Comparison of ENCODE assay signal across 23 mouse cellular contexts in genomic region chr9:63049290-63049689, GRCm38 (mm10).
DNase-seq lines count a peak whose midpoint lies in the region; TF ChIP-seq lines count a peak whose summit lies in the region.
"Had no signal": no experiment of that assay in that cellular context is flagged by ENCODE, and none has a peak within 500 bp of the region (broad histone marks: within the 10 kb centered on the region; RNA-seq: fewer than 3 reads in every experiment).

No protein-coding gene starts in this region.

- 85% methylated on average over 5 of the region's 5 CpGs for WGBS in liver, adult 2 months

- no peak for TF ChIP-seq CTCF in liver, adult 2 months (IDR thresholded peaks at IDR 0.05; ENCODE audit: low read depth, low read length)

- no peaks in the 10 kb centered on the region for H3K36me3 ChIP-seq in liver, adult 2 months (ENCODE audit: control insufficient read depth, insufficient read depth, low read length)
- no peaks in the 10 kb centered on the region for H3K36me3 ChIP-seq in myocyte (ENCODE audit: control insufficient read depth, insufficient read depth)
- H3K36me3 ChIP-seq: embryonic facial prominence, embryonic 13.5 days; embryonic facial prominence, embryonic 15.5 days; forebrain, embryonic 10.5 days; forebrain, embryonic 12.5 days; G1E had no signal

- H3K4me2 ChIP-seq in myocyte (ENCODE audit: low read depth), result no peak overlapping the region
- H3K4me2 ChIP-seq: embryonic facial prominence, embryonic 13.5 days; embryonic facial prominence, embryonic 15.5 days; forebrain, embryonic 12.5 days had no signal

- no peak overlapping the region for H3K27ac ChIP-seq in liver, adult 2 months (replicated peaks; ENCODE audit: insufficient read depth, low read depth, low read length)
- H3K27ac ChIP-seq: embryonic facial prominence, embryonic 13.5 days; embryonic facial prominence, embryonic 15.5 days; forebrain, embryonic 10.5 days; forebrain, embryonic 12.5 days had no signal

- H3ac ChIP-seq in myocyte (ENCODE audit: control insufficient read depth, insufficient read length), result no peak overlapping the region

- no peak overlapping the region for H3K4me3 ChIP-seq in liver, adult 2 months (ENCODE audit: insufficient read depth, low read depth, low read length)
- H3K4me3 ChIP-seq in myocyte, result no peak overlapping the region
- H3K4me3 ChIP-seq: embryonic facial prominence, embryonic 13.5 days; embryonic facial prominence, embryonic 15.5 days; erythroblast, embryonic 14.5 days; forebrain, embryonic 10.5 days; forebrain, embryonic 12.5 days had no signal

- peak; percentile 40 for DNase-seq in liver, adult 2 months (ENCODE audit: extremely low read depth, low read depth, low spot score)
- no peak for DNase-seq in liver
- peak; percentile 64 for DNase-seq in retina, adult 2 months (ENCODE audit: low read depth, low spot score)
- DNase-seq in retina, postnatal 1 day, result no peak
- DNase-seq in cerebellum, postnatal 4 days (ENCODE audit: low spot score in 2 of 2), result no peak
- DNase-seq: adrenal gland, adult 8-10 months; adrenal gland, postnatal 14 days; adrenal gland, postnatal 36 days; B cell, adult 2 months; cerebellum, adult 11-12 months; cerebellum, adult 8-10 months; cerebellum, adult 9-11 months; cerebellum, postnatal 14 days; cerebellum, postnatal 36 days had no signal

- no peak for TF ChIP-seq POLR2A in liver, adult 2 months (IDR thresholded peaks at IDR 0.05; ENCODE audit: extremely low read depth, insufficient read depth, low read length)
- no peak for TF ChIP-seq POLR2A in myocyte (IDR thresholded peaks at IDR 0.05; ENCODE audit: insufficient read length, low read depth)

- peaks cover 7% of the 10 kb centered on the region for H3K4me1 ChIP-seq in liver, adult 2 months (ENCODE audit: control insufficient read depth, insufficient read depth, low read length)
- H3K4me1 ChIP-seq: forebrain, embryonic 10.5 days; forebrain, embryonic 12.5 days had no signal

- no peaks in the 10 kb centered on the region for H3K79me2 ChIP-seq in liver, adult 2 months (ENCODE audit: control insufficient read depth, insufficient read depth, low read length)
- no peaks in the 10 kb centered on the region for H3K79me2 ChIP-seq in myocyte (ENCODE audit: control insufficient read depth, insufficient read depth)

- no peak overlapping the region for H3K9ac ChIP-seq in liver, adult 2 months (ENCODE audit: low read depth, low read length)
- H3K9ac ChIP-seq: embryonic facial prominence, embryonic 13.5 days; embryonic facial prominence, embryonic 15.5 days; forebrain, embryonic 12.5 days had no signal

- H3K27me3 ChIP-seq in liver, adult 2 months (ENCODE audit: control insufficient read depth, insufficient read depth, low read length), result no peaks in the 10 kb centered on the region
- H3K27me3 ChIP-seq in myocyte (ENCODE audit: control insufficient read depth, insufficient read depth, insufficient read length), result no peaks in the 10 kb centered on the region
- H3K27me3 ChIP-seq: CH12.LX; embryonic facial prominence, embryonic 13.5 days; embryonic facial prominence, embryonic 15.5 days; forebrain, embryonic 12.5 days; Patski had no signal

TF ChIP-seq in myocyte, 11 proteins besides CTCF, POLR2A, EP300 and RAD21:
- peak; percentile 68 to 96 (median 86) for TF ChIP-seq MYOG (IDR thresholded peaks at IDR 0.05; ENCODE audit: control insufficient read depth in 1 of 3, insufficient read depth in 1 of 3, insufficient read length in 2 of 3, low read depth in 2 of 3)
- TF ChIP-seq E2F4 (IDR thresholded peaks at IDR 0.05; ENCODE audit: insufficient read depth), result no peak
- TF ChIP-seq TCF12 (IDR thresholded peaks at IDR 0.05; ENCODE audit: insufficient read depth, poor library complexity, severe bottlenecking), result peak; percentile 29
- TF ChIP-seq MYOD1 (IDR thresholded peaks at IDR 0.05; ENCODE audit: control insufficient read depth in 1 of 3, insufficient read length in 2 of 3, low read depth in 2 of 3), result peak in 2 of 3 experiments; percentile 69 to 92
- TF ChIP-seq TCF3 (IDR thresholded peaks at IDR 0.05; ENCODE audit: insufficient read length, low read depth), result no peak

Comparison
In these comparisons a context has a peak if more than half of its experiments do, and no peak if none do; other contexts are left out.
1. DNase-seq: peak in liver, adult 2 months (single experiment) and retina, adult 2 months (single experiment); none in liver (single experiment), retina, postnatal 1 day (single experiment) and cerebellum, postnatal 4 days (0 of 2).